Mouse (Mus musculus): Measurements from ENCODE around the gene 1600012H06Rik. TPM values are rescaled to one million over a fixed set of nuclear protein-coding genes. Genes with fewer than 3 reads are reported as not detected.
A peak's percentile ranks its signal among the peaks of the same experiment; 100 is the strongest.
"Not testable (repeated sequence)": the region's sequence is repeated elsewhere in the genome, so short reads cannot be mapped to it uniquely, and the experiment has no call there.

1600012H06Rik gene
- polyA plus RNA-seq, 2 experiments, result 28.3 to 37.5 TPM

DNA sequence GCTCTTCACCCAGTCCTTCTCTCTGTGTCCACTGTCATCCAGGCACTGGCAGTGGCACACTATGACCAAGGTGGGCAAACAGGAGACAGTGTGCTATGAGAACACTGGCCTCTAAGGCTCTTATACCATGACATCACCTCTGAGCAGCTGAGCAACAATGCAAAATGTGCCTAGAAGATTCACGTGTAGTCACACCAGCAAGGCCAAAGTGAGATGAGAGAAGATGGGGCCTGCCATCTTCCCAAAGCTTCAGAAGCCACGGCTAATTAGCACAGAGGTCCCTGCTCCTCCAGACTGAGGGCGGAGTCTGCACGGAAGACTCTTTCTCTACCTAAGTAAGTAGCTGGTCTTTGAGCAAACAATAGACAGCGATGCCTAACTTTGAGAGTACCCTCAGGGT, 14.4 kb upstream of the 1600012H06Rik start:
- Histone ChIP-seq H3K27me3 (ENCODE audit: control insufficient read depth, insufficient read depth, low read length) (no peaks in the 10 kb centered on the region), H3K4me2 (replicated peaks; ENCODE audit: low read depth, low read length, severe bottlenecking) (no peak overlapping the region), H3K27ac (replicated peaks; ENCODE audit: low read depth, low read length) (no peak overlapping the region), H3K9ac (ENCODE audit: low read depth, low read length, severe bottlenecking) (no peak overlapping the region), H3K4me1 (ENCODE audit: control insufficient read depth, insufficient read depth, low read length) (no peaks in the 10 kb centered on the region), H3K36me3 (ENCODE audit: control insufficient read depth, insufficient read depth, low read length) (no peaks in the 10 kb centered on the region), H3K4me3 (replicated peaks; ENCODE audit: low read length) (no peak overlapping the region), H3K9me3 (ENCODE audit: control insufficient read depth, low read length) (no peaks in the 10 kb centered on the region)
- 69% methylated on average over 5 of the region's 5 CpGs for WGBS
- ATAC-seq (ENCODE audit: low FRiP score, low read depth) (no peak), DNase-seq (ENCODE audit: low spot score) (no peak)
- TF ChIP-seq POLR2A (IDR thresholded peaks at IDR 0.05; ENCODE audit: borderline replicate concordance, extremely low read depth, insufficient read depth, insufficient read length), result no peak

DNA sequence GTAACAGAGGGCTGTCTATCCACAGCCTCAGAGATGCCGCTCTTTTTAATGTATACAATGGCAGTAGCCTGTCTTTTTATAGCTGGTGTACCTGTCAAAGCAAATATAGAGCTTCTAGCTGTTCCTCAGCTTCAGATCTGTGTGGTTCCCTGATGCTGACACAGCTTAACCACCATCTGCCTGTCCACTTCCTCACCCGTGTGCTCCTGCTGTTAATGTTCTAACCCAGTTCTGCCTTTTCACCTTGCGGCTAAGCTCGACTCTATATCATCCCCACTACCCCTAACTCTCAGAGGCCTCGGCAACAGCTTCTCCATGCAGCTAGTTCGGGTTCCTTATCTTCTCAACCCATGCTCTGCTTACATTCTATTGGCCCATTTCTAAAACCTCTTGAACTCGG, 12.3 kb upstream of the 1600012H06Rik start:
- ATAC-seq (ENCODE audit: low FRiP score, low read depth) (no peak), DNase-seq (ENCODE audit: low spot score) (no peak)
- Histone ChIP-seq H3K4me3 (replicated peaks; ENCODE audit: low read length) (no peak overlapping the region), H3K4me2 (replicated peaks; ENCODE audit: low read depth, low read length, severe bottlenecking) (no peak overlapping the region), H3K36me3 (ENCODE audit: control insufficient read depth, insufficient read depth, low read length) (no peaks in the 10 kb centered on the region), H3K4me1 (ENCODE audit: control insufficient read depth, insufficient read depth, low read length) (no peaks in the 10 kb centered on the region), H3K27me3 (ENCODE audit: control insufficient read depth, insufficient read depth, low read length) (no peaks in the 10 kb centered on the region), H3K27ac (replicated peaks; ENCODE audit: low read depth, low read length) (no peak overlapping the region), H3K9me3 (ENCODE audit: control insufficient read depth, low read length) (no peaks in the 10 kb centered on the region), H3K9ac (ENCODE audit: low read depth, low read length, severe bottlenecking) (no peak overlapping the region)
- no peak for TF ChIP-seq POLR2A (IDR thresholded peaks at IDR 0.05; ENCODE audit: borderline replicate concordance, extremely low read depth, insufficient read depth, insufficient read length)
- 84% methylated on average over 7 of the region's 7 CpGs for WGBS

DNA sequence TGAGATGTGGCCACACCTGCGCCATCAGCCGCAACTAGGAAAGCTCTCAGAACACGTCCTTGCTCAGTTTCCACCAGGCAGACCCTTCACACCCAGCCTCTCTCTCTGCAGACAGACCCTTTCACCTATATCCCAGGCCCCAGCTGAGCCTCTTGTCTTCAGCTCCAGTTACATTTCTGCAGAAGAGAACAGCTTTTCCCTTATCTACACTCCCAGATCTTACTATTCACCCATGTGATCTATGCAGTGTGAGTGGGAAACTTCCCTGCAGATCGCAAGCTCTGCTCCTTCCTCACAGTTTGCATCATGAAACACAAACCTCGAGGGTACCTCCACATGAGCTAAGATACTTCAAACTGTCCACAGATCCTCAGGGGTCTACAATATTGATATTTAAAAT, 11.5 kb upstream of the 1600012H06Rik start:
- TF ChIP-seq POLR2A (IDR thresholded peaks at IDR 0.05; ENCODE audit: borderline replicate concordance, extremely low read depth, insufficient read depth, insufficient read length), result no peak
- Histone ChIP-seq H3K9ac (ENCODE audit: low read depth, low read length, severe bottlenecking) (no peak overlapping the region), H3K9me3 (ENCODE audit: control insufficient read depth, low read length) (no peaks in the 10 kb centered on the region), H3K36me3 (ENCODE audit: control insufficient read depth, insufficient read depth, low read length) (no peaks in the 10 kb centered on the region), H3K4me1 (ENCODE audit: control insufficient read depth, insufficient read depth, low read length) (no peaks in the 10 kb centered on the region), H3K4me2 (replicated peaks; ENCODE audit: low read depth, low read length, severe bottlenecking) (no peak overlapping the region), H3K27ac (replicated peaks; ENCODE audit: low read depth, low read length) (no peak overlapping the region), H3K27me3 (ENCODE audit: control insufficient read depth, insufficient read depth, low read length) (no peaks in the 10 kb centered on the region), H3K4me3 (replicated peaks; ENCODE audit: low read length) (no peak overlapping the region)
- 84% methylated on average over 5 of the region's 5 CpGs for WGBS
- DNase-seq (ENCODE audit: low spot score) (no peak), ATAC-seq (ENCODE audit: low FRiP score, low read depth) (no peak)

DNA sequence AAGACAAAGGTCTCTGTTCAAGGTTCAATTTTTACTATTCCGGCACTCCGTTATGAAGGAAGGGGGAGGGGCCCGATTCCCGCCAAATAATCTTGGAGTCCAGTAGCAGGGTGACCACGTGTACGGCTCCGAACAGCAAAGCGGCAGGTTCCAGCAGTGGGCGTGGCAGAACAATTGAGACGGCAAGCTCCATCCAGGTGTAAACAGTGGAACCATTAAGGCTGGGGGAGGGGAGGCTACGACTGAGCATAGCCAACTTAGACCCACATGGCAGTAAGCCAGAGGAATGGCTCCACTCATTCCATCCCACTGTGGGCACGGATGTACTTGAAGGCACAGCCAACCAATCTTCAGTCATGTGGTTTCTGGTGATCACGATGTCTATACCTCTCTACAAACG, 7.7 kb upstream of the 1600012H06Rik start:
- not testable (repeated sequence) for H3K27me3 ChIP-seq (ENCODE audit: control insufficient read depth, insufficient read depth, low read length); H3K9ac ChIP-seq (ENCODE audit: low read depth, low read length, severe bottlenecking); H3K9me3 ChIP-seq (ENCODE audit: control insufficient read depth, low read length); H3K4me2 ChIP-seq (replicated peaks; ENCODE audit: low read depth, low read length, severe bottlenecking); H3K4me1 ChIP-seq (ENCODE audit: control insufficient read depth, insufficient read depth, low read length); ATAC-seq (ENCODE audit: low FRiP score, low read depth); DNase-seq (ENCODE audit: low spot score); H3K27ac ChIP-seq (replicated peaks; ENCODE audit: low read depth, low read length); H3K4me3 ChIP-seq (replicated peaks; ENCODE audit: low read length); H3K36me3 ChIP-seq (ENCODE audit: control insufficient read depth, insufficient read depth, low read length)
- 81% methylated on average over 14 of the region's 14 CpGs for WGBS

DNA sequence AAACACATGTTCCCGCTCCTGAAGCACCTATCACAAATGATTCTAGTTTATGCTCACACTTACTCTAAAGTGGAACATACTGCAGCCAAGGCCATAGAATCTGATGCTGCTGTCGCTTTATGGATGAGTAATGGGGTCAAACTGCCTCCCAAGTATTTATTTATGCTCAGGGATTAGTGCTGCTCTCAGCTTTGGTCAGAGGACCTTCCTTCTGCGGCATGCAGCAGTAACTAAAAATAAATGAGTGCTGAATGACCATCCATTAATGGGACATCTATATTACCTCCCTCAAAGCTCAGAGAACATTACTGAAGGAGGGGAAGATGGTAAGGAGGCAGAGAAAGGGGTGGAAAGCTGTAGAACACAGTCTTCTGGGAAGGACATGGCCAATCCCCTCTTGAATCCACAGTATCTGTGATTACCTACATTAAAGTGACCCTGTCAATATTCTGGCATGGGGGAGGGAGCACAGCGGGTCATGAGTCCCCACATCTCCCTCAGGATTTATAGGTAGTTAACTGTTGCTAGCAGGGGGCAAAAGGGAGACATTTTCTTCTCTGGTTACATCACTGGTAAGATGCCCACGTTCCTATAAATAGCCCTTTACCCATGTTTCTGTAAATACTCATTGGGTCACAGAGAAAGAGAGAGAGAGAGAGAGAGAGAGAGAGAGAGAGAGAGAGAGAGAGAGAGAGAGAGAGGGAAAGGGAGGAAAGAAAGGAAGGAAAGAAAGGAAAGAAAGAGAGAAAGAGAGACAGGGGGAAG, 7.0 kb upstream of the 1600012H06Rik start:
- H3K9ac ChIP-seq (ENCODE audit: low read depth, low read length, severe bottlenecking), result no peak overlapping the region
- ATAC-seq (ENCODE audit: low FRiP score, low read depth), result no peak

DNA sequence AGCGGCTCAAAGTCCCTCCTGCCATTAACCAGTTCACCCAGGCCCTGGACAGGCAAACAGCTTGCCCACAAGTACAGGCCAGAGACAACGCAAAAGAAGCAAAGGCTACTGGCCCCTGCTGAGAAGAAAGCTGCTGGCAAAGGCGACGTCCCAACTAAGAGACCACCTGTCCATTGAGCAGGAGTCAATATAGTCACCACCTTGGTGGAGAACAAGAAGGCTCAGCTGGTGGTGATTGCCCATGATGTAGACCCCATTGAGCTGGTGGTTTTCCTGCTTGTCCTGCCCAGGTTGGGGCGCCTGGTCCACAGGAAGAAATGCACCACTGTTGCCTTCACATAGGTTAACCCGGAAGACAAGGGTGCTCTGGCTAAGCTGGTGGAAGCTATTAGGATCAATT, 803 bp upstream of the 1600012H06Rik start:
- peak overlapping the region; percentile 71 for H3K4me3 ChIP-seq (replicated peaks; ENCODE audit: low read length)
- H3K27ac ChIP-seq (replicated peaks; ENCODE audit: low read depth, low read length); DNase-seq (ENCODE audit: low spot score); ATAC-seq (ENCODE audit: low FRiP score, low read depth); H3K27me3 ChIP-seq (ENCODE audit: control insufficient read depth, insufficient read depth, low read length); H3K9me3 ChIP-seq (ENCODE audit: control insufficient read depth, low read length): not testable (repeated sequence)
- WGBS, result 53% methylated on average over 6 of the region's 6 CpGs
- peak overlapping the region; percentile 74 for H3K9ac ChIP-seq (ENCODE audit: low read depth, low read length, severe bottlenecking)
- peaks cover 16% of the 10 kb centered on the region for H3K36me3 ChIP-seq (ENCODE audit: control insufficient read depth, insufficient read depth, low read length)
- peaks cover 10% of the 10 kb centered on the region for H3K4me1 ChIP-seq (ENCODE audit: control insufficient read depth, insufficient read depth, low read length)
- peak overlapping the region; percentile 79 for H3K4me2 ChIP-seq (replicated peaks; ENCODE audit: low read depth, low read length, severe bottlenecking)

More for the DNA sequence above, 7.0 kb upstream of the 1600012H06Rik start:
- H3K4me2 ChIP-seq (replicated peaks; ENCODE audit: low read depth, low read length, severe bottlenecking), result no peak overlapping the region
- no peak overlapping the region for H3K27ac ChIP-seq (replicated peaks; ENCODE audit: low read depth, low read length)
- H3K9me3 ChIP-seq (ENCODE audit: control insufficient read depth, low read length), result no peaks in the 10 kb centered on the region
- no peaks in the 10 kb centered on the region for H3K4me1 ChIP-seq (ENCODE audit: control insufficient read depth, insufficient read depth, low read length)
- WGBS, result 61% methylated on average over 5 of the region's 5 CpGs
- no peak for DNase-seq (ENCODE audit: low spot score)
- TF ChIP-seq POLR2A (IDR thresholded peaks at IDR 0.05; ENCODE audit: borderline replicate concordance, extremely low read depth, insufficient read depth, insufficient read length), result no peak
- no peak overlapping the region for H3K4me3 ChIP-seq (replicated peaks; ENCODE audit: low read length)
- no peaks in the 10 kb centered on the region for H3K36me3 ChIP-seq (ENCODE audit: control insufficient read depth, insufficient read depth, low read length)
- H3K27me3 ChIP-seq (ENCODE audit: control insufficient read depth, insufficient read depth, low read length), result no peaks in the 10 kb centered on the region
